Mouse (Mus musculus) A20 (cell line): ENCODE data around the gene Runx3.
A peak's percentile ranks its signal among the peaks of the same experiment; 100 is the strongest.

Experiments
- DNase-seq: peaks from one replicate; pipeline ENCODE4 v3.0.0-alpha.2; 2011; ENCODE audit warnings: low read depth, low spot score

Runx3 gene

GRCm38 (mm10) chr4:135220641-135221040 is 100.2 kb downstream of the Runx3 start:
- DNase-seq, result peak; percentile 71

DNA sequence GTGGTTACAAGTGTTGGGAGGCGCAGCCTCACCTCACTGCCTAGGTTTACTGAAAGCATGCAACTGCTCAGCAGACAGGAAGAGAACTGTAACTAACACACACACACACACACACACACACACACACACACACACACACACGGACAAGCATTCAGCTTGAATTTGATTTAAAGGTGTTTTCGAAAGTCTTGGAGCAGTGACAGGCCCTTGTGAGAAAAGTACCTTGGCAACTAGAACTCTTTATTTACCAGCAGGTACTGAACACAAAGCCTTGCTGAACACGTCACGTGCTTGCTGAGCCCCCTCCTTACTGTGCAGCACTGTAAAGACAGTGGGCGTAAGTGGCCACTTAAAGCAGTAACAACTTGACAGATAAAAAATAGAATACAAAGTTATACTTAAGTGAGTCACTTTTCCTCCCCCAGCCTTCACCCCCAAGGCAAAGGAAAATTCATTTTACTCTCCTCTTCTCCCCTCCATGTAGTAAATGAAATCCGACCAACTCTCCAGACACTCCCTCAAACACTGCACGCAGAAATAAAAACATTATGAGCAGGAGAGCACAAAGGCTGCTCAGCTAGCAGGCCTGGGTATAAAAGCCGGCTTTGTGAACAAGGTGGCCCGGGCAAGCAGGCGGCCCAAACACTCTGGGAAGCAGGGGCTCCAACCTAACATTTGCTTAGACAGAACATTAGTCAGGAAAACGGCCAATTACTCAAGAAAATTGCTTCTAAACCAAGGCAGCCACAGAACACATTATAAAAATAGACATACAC is 101.4 kb downstream of the Runx3 start:
- no peak for DNase-seq

DNA sequence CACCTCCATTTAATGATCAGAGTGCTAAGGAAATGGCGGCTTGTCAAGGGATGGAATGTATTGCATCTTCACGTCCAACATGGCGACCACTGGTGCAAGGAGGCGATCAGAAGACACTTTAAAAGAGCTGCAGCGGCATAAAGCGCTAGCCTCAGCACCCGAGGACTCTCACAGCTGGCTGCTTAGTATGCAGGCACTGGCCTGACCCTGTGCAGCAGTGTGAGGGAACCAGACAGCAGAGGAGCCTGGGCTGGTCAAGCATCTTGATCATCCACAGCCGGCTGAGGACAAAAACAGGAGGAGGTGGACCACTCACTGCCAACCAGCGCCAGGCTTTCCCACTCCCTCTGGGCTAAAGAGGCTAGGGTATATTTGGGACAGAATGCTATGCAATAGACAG is 103.4 kb downstream of the Runx3 start:
- DNase-seq, result no peak

- DNase-seq, result no peak
These were observed 105.7 kb downstream of the Runx3 start for GRCm38 (mm10) chr4:135226008-135226667.
